Mouse (Mus musculus): ENCODE measurements around the gene Mpg. TPM values are rescaled to one million over a fixed set of nuclear protein-coding genes. Genes with fewer than 3 reads are reported as not detected.
"Not testable (repeated sequence)": the region's sequence is repeated elsewhere in the genome, so short reads cannot be mapped to it uniquely, and the experiment has no call there.

Gene Mpg
- total RNA-seq, 2 experiments from 2014 or later = 6.7 TPM

DNA sequence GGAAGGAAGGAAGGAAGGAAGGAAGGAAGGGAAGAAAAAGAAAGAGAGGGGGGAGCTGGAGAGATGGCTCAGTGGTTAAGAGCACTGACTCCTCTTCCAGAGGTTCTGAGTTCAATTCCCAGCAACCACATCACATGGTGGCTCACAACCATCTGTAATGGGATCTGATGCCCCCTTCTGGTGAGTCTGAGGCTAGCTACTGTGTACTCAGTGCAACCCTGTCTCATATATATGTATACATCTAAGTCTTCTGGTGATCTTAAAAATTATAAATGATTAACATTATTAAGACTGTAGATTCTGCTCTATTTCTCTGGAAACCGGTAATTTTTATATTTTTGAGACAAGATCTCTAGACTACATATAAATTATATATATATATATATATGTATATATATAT, 25.3 kb upstream of the Mpg start:
- DNase-seq; intact Hi-C loops (cut with DNase I): not testable (repeated sequence)

DNA sequence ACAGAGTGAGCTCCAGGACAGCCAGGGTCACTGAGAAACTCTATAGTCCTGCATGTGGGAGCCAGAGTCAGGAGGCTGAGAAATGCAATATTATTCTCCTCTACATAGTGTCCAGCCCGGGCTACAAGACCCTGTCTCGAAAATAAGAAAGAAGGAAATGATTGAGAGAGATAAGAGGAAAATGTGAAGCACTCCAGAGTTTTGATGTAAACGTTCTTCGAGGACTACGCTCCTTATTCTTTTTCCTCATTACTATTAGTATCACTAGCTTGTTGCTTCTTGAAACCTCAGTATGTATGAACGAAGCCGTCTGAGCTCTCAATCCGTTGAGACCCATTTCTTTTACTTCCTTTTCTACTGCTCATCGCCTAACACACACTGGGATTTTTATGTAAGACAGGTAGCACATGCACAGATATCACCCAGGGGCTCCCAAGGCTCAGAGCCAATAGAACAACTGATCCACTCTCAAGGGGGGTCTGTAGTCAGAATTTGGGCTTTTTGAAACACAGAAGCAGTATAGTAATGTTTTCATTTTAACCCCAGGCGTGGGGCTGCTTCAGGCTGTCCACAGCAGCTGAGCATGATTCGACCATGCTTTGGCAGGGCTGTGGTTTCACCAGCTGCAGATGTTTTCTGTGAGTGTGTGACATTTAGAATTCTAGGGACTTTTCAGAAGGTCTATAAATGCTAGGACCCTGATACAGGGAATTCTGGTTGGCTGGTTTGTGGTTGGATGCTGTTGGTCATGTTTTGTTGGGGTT, 24.2 kb upstream of the Mpg start:
- intact Hi-C loops (cut with DNase I) = no loop called here
- DNase-seq = no peak

DNA sequence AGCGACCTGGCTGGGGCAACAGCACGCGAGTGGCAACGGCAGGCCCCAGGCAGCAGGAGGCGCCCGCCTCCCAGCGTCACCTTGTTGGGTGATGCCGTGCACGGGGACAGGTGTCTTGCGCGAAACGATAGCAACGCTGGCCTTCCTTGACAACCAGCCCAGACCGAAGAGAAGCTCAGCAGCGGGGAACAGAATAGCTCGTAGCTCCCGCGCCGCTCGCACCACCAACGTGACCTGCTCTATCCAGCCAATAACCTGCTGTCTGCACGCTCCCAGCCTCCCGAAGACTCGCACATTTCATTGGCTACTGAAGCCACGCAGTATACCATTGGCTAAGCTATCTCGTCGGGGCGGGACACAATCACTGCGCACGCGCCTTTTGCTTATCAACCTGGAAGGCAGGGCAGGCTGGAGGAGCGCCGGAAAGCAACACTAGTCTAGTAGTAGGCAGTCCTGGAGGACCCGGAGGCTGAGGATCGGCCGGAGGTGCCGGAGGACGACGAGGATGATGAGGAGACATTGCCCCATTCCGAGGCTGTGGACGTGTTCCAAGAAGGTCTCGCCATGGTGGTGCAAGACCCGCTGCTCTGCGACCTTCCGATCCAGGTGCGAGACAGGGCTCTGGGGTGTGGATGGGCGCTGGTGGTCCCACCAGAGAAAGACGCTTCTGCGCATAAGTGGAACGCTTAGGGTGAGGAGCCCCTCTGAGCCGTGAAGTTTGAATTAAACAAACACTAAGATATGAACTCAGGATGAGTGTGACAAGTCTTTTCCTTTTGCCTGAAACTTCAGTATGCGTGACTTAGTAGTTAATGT, 21.0 kb upstream of the Mpg start, which contains the start of gene Snrnp25:
TSS of gene Snrnp25 (plus strand) at position 358 of the 816 bp plus-strand sequence.
- DNase-seq = peak; percentile 92 to 94
- intact Hi-C loops (cut with DNase I) = loop anchor here (5.0 kb wide), 1 partner anchor 37 kb away; no protein-coding TSS in a partner anchor

DNA sequence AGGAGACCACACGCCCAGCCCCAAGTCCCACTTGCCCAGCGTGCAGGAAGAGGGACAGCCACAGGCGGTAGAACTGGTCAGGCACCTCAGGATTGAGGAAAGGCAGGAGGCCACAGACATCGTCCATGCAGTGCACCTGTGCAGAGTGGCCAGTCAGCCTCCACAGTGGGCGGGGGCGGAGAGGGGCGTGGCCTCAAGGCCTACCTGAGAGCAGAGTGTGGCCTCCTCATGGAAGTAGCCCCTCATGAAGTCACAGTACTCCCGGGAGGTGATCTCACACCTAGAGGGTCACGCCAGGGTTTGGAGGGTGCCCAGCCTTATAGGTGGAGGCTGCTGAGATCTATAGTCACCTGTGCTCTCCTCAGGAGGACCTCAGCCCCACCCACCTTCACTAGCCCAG, 15.7 kb upstream of the Mpg start:
- no peak for DNase-seq
- intact Hi-C loops (cut with DNase I) = no loop called here

DNA sequence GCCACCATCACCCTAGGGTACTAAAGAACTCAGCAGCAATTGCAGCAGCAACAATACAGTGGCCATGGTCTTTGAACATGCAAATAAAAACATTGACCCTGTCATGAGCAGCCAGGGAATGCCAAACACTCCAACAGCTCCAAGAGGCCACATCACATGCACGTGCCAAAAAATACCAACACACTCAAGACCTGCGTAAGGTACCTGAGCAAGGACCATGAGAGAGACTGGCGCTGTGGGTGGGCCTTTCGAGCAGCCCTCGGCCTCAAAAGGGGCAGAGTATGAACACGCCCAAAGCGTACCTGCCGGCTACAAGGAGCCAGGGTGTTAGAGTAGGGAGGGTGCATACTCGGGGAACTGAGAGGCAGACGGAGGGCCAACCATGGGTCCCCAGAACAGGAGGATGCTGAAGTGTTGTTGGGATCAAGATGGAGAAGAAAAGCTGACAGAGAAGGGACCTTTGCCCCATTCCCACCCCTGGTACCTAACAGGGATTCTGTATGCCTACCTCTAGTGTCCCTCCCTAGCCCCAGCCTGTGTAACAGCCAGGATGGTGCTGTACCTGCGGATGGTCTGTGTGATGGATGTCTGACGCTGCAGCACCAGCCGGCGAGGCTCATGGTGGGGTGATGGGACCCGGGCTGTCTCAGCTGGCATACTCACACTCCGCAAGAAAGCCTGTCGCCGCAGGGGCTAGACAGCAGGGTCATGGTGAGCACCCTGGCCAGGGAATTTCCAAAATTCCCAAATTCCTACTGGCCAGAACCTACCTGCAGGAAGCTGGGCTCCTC, 10.7 kb upstream of the Mpg start:
- intact Hi-C loops (cut with DNase I) = no loop called here
- DNase-seq = no peak

DNA sequence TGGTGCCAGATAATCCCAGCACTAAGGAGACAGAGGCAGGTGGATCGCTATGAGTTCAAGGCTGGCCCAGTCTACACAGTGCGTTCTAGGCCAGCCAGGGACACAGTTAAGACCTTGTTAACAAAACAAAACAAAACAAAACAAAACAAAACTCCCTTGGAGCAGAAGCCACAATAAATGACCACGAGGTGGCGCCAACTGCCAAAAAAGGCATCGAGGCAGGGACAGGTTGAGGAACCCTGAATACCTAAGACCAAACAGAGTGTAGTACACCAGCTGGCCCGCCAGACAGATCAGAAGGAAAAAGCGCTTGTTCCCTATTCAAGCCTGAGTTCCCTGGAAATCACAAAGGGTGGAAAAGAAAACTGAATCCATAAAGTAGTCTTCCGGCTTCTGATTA, 9.5 kb upstream of the Mpg start:
- intact Hi-C loops (cut with DNase I) = loop anchor here (1.0 kb wide), 1 partner anchor 21 kb away; no protein-coding TSS in a partner anchor
- DNase-seq = peak; percentile 74 to 78

DNA sequence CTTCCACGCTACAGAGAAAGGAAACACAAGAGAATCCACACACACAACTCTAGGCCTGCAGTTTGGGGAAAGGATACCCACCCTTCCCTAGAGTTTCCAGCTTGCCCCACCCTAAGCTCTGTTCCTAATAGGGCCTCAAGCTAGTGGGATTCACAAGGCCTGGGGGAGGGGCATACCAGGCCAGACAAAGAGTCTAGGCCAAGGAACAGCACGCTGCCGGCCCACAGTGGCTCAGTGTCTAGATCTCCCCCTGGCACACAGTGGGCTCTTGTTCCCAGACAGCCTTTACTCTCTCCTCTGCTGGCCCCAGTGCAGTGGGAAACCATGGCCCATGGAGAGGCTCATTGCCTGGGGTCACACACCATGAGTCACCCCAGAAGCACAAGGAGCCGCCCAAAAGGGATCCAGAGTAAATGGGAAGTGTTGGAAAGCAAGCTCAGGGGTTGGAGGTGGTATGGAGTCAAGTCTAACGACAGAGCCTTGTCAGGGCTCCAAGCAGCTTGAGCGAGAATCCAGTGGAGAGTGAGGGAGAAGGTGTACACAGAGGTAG, 7.7 kb upstream of the Mpg start:
- DNase-seq = no peak
- intact Hi-C loops (cut with DNase I) = no loop called here

DNA sequence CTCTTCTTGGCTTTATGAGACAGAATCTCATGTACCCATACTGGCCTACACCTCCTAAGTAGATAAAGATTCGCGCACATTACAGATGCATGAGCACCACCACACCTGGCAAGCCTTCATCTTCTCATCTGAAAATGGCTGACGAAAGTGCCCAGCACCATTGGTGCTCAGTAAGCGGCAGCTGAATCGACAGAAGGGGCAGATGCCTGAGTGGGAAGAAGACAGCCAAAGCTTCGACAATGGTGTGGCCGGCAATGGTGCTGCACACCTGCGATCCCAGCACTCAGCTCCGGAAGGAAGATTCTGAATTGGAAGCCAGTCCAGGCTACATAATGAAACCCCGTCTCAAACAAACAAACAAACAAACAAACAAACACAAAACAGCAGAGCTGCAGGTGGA, 7.0 kb upstream of the Mpg start:
- intact Hi-C loops (cut with DNase I) = no loop called here

DNA sequence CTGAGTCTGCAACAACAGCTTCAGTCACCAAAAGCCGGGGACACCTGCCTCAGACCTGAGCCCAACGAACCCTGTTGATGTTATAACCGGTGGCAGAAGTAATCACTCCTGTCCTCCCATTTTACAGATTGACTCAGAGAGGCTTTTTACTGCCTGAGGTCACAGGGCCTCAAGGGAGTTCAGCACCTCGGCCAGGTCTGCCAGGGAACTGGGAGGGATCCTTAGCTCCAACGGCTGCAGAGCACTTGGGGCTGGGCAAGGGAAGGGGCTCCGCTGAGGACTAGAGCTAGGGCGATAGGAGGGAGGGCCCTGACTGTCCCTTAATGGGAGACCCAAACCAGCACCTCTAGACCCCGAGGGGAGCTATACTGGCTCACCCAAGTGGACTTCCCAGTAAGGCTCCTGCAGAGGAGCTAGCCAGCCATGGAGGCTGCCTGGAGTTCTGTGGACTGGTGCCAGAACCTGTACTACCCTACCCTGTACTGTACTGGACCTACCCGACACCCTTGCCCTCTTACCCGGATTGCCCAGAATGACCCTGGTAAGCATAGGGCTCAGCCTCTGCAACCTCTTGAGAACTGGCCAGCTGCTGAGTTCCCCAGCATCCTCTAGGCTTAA, 5.6 kb upstream of the Mpg start:
- no peak for DNase-seq
- intact Hi-C loops (cut with DNase I) = no loop called here

More for the DNA sequence above, 7.0 kb upstream of the Mpg start:
- DNase-seq = no peak

DNA sequence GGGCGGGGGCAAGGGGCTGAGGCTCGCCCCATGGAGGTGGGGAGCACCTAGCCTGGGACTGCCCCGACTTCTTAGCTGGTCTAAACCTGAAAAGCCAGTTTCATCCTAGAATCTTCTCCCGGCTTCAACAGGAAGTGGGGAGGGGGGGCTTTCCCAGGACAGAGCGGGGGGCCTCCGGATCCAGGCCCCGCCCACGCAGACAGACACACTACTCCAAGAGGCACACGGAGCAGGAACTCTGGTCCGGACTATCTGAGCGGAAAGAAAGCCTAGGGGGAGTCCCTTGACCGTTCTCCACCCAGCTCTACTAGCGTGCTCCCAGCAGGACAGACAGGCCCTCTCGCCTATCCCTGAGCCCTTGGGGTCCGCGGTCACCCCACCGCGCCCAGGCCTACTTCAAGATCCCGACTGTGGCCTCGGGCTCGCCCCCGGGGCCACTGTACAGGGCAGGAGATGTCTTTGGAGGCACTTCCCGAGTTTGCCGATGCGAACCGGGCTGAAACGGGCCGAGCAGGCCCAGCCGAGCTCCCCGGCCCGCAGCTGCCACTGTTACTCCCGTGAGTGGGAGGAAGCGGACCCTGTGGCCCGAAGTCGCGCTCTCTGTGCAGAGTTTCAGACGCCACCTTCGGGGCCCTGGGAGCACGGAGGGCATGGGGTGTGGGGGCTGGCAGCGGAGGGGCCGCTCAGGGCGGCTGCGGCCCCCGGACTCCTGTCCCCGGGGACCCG, 4.9 kb upstream of the Mpg start:
- intact Hi-C loops (cut with DNase I) = no loop called here
- DNase-seq = peak; percentile 67 to 80

DNA sequence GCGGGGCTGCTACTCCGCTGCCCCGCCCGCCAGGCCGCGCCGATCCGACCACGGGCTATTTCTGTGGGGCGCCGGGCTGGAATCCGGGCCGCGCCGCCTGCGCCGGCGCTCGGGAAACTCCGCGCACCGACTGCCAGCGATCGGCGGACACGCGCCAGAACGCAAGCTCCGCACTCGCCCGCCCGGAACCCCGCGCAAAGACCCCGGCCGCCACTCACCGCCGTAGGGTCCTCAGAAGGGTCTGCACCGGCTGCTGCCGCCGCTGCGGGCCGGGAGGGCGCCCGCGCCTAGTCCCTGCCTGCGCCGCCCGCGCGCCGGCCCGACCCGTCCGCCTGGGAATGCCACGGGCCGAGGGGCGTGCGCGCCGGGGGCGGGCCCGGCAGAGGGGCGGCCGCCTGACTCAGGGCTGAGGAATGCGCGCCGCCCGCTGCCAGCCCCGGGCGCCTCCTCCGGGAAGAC, 4.3 kb upstream of the Mpg start, which contains the start of gene Rhbdf1:
TSS of gene Rhbdf1 (minus strand) at position 350 of the 459 bp plus-strand sequence.
- intact Hi-C loops (cut with DNase I) = no loop called here
- peak in 1 of 2 experiments; percentile 73 for DNase-seq

DNA sequence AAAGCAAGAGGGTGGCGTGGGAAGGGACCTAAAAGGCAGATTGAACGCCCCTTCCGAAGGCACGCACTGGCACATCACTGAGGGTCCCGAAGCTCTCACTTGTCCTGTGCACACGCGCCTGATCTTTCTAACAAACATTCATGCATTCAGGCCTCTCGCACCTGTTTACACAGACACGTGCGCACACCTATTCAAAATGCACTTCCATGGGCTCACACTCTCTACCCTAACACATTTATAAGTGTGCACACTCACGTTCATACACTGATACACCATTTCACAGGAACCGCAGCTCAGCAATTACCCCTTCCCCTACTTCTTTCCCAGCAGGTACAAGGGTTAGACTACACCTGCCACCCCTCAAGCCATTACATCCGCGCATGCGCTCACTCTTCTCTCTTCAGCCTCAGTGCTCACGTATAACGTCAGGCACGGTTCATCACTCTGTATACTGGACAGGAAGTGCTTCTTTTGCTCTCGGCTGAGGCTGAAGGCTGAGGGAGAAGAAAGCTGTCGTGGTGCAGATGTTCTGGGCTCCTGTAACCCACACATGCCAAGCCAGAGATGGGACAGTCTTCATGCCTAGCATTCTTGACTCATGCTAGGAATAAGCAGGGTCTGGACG, 3.6 kb upstream of the Mpg start:
- DNase-seq = peak in 1 of 2 experiments; percentile 41
- intact Hi-C loops (cut with DNase I) = no loop called here

DNA sequence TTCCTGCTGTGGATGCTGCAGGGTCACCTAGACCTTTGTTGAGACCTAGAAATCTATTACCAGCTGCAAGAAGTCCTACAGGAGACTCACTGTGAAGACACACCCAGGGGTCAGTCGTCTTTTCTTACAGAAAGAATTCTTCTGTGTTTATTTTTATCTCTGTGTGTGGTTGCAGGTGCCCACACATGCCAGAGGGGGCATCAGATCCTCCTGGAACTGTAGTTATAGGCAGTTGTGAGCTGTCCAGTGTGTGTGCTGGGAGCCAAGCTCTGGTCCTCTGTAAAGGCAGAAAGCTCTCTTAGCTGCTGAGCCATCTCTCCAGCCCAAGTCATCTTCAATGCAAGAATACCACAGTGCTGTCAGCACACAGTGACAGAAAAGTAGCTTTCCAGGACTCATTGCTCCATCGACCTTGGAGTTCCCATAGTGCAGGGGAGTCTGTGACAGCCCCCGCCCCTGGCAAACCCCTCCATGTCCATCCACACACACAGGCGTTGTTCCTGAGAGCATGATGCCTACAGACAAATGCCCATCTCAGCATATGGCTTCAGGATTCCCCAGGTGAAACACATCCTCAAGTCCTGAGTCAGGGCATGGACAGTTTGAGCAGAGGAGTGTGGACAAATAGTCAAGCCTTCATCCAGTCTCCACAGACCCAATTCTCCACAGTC, 2.9 kb upstream of the Mpg start:
- DNase-seq = no peak
- intact Hi-C loops (cut with DNase I) = no loop called here

DNA sequence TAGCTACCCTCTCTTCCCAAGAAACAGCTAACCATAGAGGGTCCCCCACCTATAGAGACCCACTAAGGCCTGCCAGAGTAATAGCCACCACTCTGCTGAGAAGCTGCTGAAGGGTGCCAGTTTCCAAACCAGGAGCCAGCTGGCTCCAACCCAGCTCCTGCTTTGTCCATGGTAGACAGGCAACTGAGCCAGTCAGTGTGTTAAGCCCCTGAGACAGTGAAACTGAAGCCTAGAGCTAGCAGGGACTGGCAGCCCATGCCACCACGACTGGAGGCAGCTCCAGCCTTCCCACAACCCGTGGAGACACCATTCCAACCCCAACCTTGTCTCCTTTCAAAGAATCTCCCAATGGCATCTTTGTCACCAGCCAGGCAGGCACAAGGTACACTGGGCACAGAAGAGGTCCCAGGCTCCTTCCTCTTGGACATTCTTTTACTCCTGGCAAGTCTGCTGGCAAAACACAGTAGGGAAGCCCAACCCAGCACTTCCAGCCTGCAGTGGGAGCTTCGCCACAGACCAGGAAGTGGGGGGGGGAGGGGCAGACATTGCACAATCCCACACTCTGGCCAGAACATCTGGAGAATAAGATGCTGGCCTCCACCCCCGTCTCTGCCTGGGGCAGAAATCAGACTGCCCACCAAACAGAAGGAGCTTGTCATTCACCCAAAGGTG, 1.7 kb upstream of the Mpg start:
- intact Hi-C loops (cut with DNase I) = no loop called here

DNA sequence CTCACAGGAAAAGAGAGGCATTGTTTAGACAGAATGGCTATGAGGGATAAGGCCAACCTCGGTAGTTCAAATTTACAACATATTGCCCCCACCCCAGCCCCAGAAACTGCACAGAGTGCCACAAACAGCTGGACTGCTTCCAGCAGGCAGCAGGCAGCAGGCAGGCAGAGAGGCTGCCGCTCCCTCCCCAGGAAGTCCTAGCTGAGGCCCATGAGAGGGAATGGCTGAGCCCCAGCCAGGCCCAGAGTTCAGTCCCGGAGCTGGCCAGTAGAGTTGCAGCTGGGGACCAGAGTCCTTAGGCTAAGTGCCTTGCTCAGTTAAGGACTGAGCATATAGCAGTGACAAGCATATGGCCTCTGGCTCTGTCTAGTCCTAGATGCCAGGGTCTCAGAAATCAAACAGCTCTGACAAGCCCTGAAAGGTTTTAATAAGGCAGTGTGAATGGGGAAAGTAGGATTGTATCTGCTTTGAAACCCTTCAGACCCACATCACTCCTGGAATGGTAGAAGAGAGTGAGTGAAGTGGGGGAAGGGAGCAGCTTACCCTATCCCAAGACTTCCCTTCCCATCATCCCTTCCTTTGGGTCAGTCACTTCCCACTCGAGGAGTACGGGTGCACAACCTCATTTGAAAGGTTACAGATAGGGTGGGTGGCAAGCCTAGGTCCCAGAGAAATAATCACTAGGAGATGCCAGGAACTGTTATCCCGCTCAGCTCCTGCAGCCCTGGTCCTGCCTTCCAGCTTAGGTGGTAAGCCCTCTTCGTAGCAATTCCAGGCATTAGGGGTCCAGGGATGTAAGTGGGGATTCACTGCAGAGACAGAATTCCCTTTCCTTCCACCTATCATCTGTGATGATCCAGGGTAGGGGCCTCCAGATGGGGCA, 842 bp upstream of the Mpg start:
- intact Hi-C loops (cut with DNase I) = no loop called here
- DNase-seq = peak in 1 of 2 experiments; percentile 46

More for the DNA sequence above, 1.7 kb upstream of the Mpg start:
- peak; percentile 86 to 89 for DNase-seq

DNA sequence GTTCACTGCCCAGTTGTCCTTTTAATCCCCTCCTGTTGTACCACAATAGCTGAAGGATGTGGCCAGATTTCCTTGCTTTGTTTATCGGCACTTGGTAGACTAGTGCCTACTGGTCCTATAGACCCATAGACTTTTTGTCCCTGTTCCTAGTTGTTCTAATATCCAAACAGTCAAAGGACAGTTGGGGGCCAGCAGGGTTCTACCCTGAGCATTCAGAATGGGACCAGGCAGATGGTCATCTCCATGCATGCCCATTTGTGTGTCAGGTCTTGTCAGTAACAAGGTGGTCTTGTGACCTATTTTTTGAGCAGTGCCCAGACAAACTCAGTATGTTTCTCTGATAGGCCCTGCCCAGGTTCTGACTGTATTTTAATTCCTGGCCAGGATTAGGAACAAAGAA, 736 bp downstream of the Mpg start:
- intact Hi-C loops (cut with DNase I) = no loop called here
- DNase-seq = no peak

DNA sequence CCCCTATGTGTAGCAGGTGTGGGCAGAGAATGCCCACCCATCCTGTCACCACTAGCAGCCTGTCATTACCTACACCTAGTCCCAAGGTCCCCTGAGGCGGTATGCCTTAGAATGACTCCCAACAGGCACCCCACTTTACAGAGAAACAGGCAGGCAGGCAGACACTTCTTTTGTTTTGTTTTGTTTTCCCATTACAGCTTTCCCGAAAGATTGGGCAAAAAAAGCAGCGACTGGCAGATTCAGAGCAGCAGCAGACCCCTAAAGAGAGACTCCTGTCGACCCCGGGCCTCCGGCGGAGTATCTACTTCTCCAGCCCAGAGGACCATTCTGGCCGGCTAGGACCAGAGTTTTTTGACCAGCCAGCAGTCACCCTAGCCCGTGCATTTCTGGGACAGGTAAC, 1.2 kb downstream of the Mpg start:
- intact Hi-C loops (cut with DNase I) = no loop called here
- DNase-seq = no peak

Data from heart, postnatal 36 days (tissue).